11 mouse cellular contexts compared by ENCODE assay signal in genomic region chr3:132084680-132085079, GRCm38 (mm10). TPM values are rescaled to one million over a fixed set of nuclear protein-coding genes. Genes with fewer than 3 reads are reported as not detected.
DNase-seq lines count a peak whose midpoint lies in the region; ATAC-seq and TF ChIP-seq lines count a peak whose summit lies in the region.
"Had no signal": no experiment of that assay in that cellular context is flagged by ENCODE, and none has a peak within 500 bp of the region (broad histone marks: within the 10 kb centered on the region; RNA-seq: fewer than 3 reads in every experiment).

No protein-coding gene starts in this region.

- no peak for TF ChIP-seq CTCF in lung, postnatal 0 days (IDR thresholded peaks at IDR 0.05)

- TF ChIP-seq POLR2A in limb, embryonic 14.5 days (IDR thresholded peaks at IDR 0.05; ENCODE audit: borderline replicate concordance, extremely low read depth, insufficient read depth, insufficient read length): no peak

- H3K4me2 ChIP-seq in lung, postnatal 0 days (replicated peaks; ENCODE audit: low read depth, low read length): peak overlapping the region; percentile 62
- peak overlapping the region; percentile 95 for H3K4me2 ChIP-seq in hindbrain, embryonic 12.5 days (replicated peaks)
- H3K4me2 ChIP-seq in limb, embryonic 14.5 days (replicated peaks; ENCODE audit: low read depth, low read length, severe bottlenecking): peak overlapping the region; percentile 93
- H3K4me2 ChIP-seq in stomach, embryonic 15.5 days: peak overlapping the region; percentile 80

- ATAC-seq in lung, postnatal 0 days: no peak
- no peak for ATAC-seq in hindbrain, embryonic 12.5 days (ENCODE audit: low FRiP score)
- ATAC-seq in limb, embryonic 14.5 days (ENCODE audit: low FRiP score, low read depth): peak; percentile 17; the same call in 1 of the 2 replicates
- no peak for ATAC-seq in stomach, embryonic 15.5 days (ENCODE audit: insufficient read depth, low FRiP score, low read depth)
- no peak for ATAC-seq in megakaryocyte-erythroid progenitor cell, adult 5-6 weeks (replicated peaks; ENCODE audit: low FRiP score, low TSS enrichment, poor library complexity, severe bottlenecking)

- peak overlapping the region; percentile 27; the same call in 1 of the 2 replicates for H3K4me3 ChIP-seq in lung, postnatal 0 days (ENCODE audit: low read depth, low read length)
- peak overlapping the region; percentile 46 for H3K4me3 ChIP-seq in hindbrain, embryonic 12.5 days
- peak overlapping the region; percentile 62 for H3K4me3 ChIP-seq in limb, embryonic 14.5 days (replicated peaks; ENCODE audit: low read length)
- peak overlapping the region; percentile 41 for H3K4me3 ChIP-seq in stomach, embryonic 15.5 days (replicated peaks)

- no peak for DNase-seq in lung, postnatal 0 days (ENCODE audit: low spot score)
- DNase-seq in lung, postnatal 36 days: no peak
- DNase-seq in limb, embryonic 14.5 days (ENCODE audit: low spot score): no peak
- no peak for DNase-seq in frontal cortex, postnatal 14 days (ENCODE audit: low spot score in 2 of 2)
- DNase-seq in left cerebral cortex, postnatal 10 days (ENCODE audit: extremely low spot score in 1 of 2, low spot score in 2 of 2): no peak
- DNase-seq: thymus, adult 2 months had no signal

- no peak overlapping the region for H3K27ac ChIP-seq in lung, postnatal 0 days (ENCODE audit: low read length)
- H3K27ac ChIP-seq in hindbrain, embryonic 12.5 days: no peak overlapping the region
- H3K27ac ChIP-seq in limb, embryonic 14.5 days (replicated peaks; ENCODE audit: low read depth, low read length): peak overlapping the region; percentile 85
- H3K27ac ChIP-seq in stomach, embryonic 15.5 days: no peak overlapping the region
- H3K27ac ChIP-seq: macrophage had no signal

- no peak overlapping the region for H3K9ac ChIP-seq in lung, postnatal 0 days (replicated peaks; ENCODE audit: low read depth)
- peak overlapping the region; percentile 46; the same call in 1 of the 2 replicates for H3K9ac ChIP-seq in hindbrain, embryonic 12.5 days
- peak overlapping the region; percentile 57 for H3K9ac ChIP-seq in limb, embryonic 14.5 days (ENCODE audit: low read depth, low read length, severe bottlenecking)
- no peak overlapping the region for H3K9ac ChIP-seq in stomach, embryonic 15.5 days

- 0 out of 2 replicates have a peak, but pooled peaks cover 3% of the 10 kb centered on the region for H3K4me1 ChIP-seq in lung, postnatal 0 days (ENCODE audit: insufficient read depth, low read depth, low read length)
- H3K4me1 ChIP-seq in hindbrain, embryonic 12.5 days: peaks cover 34% of the 10 kb centered on the region
- H3K4me1 ChIP-seq in limb, embryonic 14.5 days (ENCODE audit: control insufficient read depth, insufficient read depth, low read length): peaks cover 6% of the 10 kb centered on the region; the same call in 1 of the 2 replicates
- H3K4me1 ChIP-seq in stomach, embryonic 15.5 days: peaks cover 22% of the 10 kb centered on the region; the same call in 1 of the 2 replicates

- intact Hi-C loops in left cerebral cortex, postnatal 10 days (cut with DNase I): loop anchor here (5.0 to 10.0 kb wide), 2 partner anchors 272 to 490 kb away; no protein-coding TSS in a partner anchor

- H3K9me3 ChIP-seq in lung, postnatal 0 days (ENCODE audit: low read length): no peaks in the 10 kb centered on the region
- no peaks in the 10 kb centered on the region for H3K9me3 ChIP-seq in hindbrain, embryonic 12.5 days (replicated peaks)
- no peaks in the 10 kb centered on the region for H3K9me3 ChIP-seq in limb, embryonic 14.5 days (ENCODE audit: control insufficient read depth, low read length)
- H3K9me3 ChIP-seq in stomach, embryonic 15.5 days: no peaks in the 10 kb centered on the region

- 1% methylated on average over 8 of the region's 8 CpGs for WGBS in lung, postnatal 0 days
- WGBS in hindbrain, embryonic 12.5 days: under 1% methylated on average over 8 of the region's 8 CpGs
- 2% methylated on average over 8 of the region's 8 CpGs for WGBS in limb, embryonic 14.5 days
- under 1% methylated on average over 7 of the region's 8 CpGs for WGBS in stomach, embryonic 15.5 days

- no peak for TF ChIP-seq EP300 in lung, postnatal 0 days (IDR thresholded peaks at IDR 0.05)

- H3K27me3 ChIP-seq in lung, postnatal 0 days (replicated peaks; ENCODE audit: insufficient read depth, low read length): peaks cover 29% of the 10 kb centered on the region
- H3K27me3 ChIP-seq in hindbrain, embryonic 12.5 days: peaks cover 37% of the 10 kb centered on the region
- no peaks in the 10 kb centered on the region for H3K27me3 ChIP-seq in limb, embryonic 14.5 days (ENCODE audit: control insufficient read depth, insufficient read depth, low read length)
- peaks cover 23% of the 10 kb centered on the region for H3K27me3 ChIP-seq in stomach, embryonic 15.5 days (replicated peaks)
- H3K27me3 ChIP-seq: Patski had no signal

- no peaks in the 10 kb centered on the region for H3K36me3 ChIP-seq in lung, postnatal 0 days (ENCODE audit: insufficient read depth, low read length)
- no peaks in the 10 kb centered on the region for H3K36me3 ChIP-seq in hindbrain, embryonic 12.5 days
- no peaks in the 10 kb centered on the region for H3K36me3 ChIP-seq in limb, embryonic 14.5 days (ENCODE audit: control insufficient read depth, insufficient read depth, low read length)
- H3K36me3 ChIP-seq in stomach, embryonic 15.5 days: no peaks in the 10 kb centered on the region

RNA-seq across cellular contexts. Expression of gene Dkk2, which starts 0.4 kb away (rescaled TPM):
- polyA plus RNA-seq in lung, postnatal 0 days (2015; fragmentation: Nextera tagmentation; extraction: Ambion mirVana): 1.5 and 2.1 TPM in 2 replicates
- 11.3 and 16.6 TPM in 2 replicates for polyA plus RNA-seq in hindbrain, embryonic 12.5 days (2016; fragmentation: Nextera tagmentation; extraction: Ambion mirVana)
- 55.5 and 63.1 TPM in 2 replicates for polyA plus RNA-seq in limb, embryonic 14.5 days (2012; rRNA removed)
- polyA plus RNA-seq in limb, embryonic 14.5 days (2014; fragmentation: Nextera tagmentation; extraction: Ambion mirVana): 69.3 and 84.6 TPM in 2 replicates
- 9.8 and 10.3 TPM in 2 replicates for polyA plus RNA-seq in stomach, embryonic 15.5 days (2015; fragmentation: Nextera tagmentation; extraction: Ambion mirVana)
- total RNA-seq in megakaryocyte-erythroid progenitor cell, adult 5-6 weeks (2014; fragmentation: Nextera tagmentation): not detected in 2 replicates
- total RNA-seq in megakaryocyte-erythroid progenitor cell, adult 5-6 weeks (2017): not detected in 2 replicates
- 1 to 10 TPM in 1 of 2 experiments, under 1 TPM in 1; 0.92 to 1.8 TPM for total RNA-seq in left cerebral cortex, postnatal 10 days (2021)

Comparison
In these comparisons a context has a peak if more than half of its experiments do, and no peak if none do; other contexts are left out.
1. H3K9ac ChIP-seq: peak in hindbrain, embryonic 12.5 days (single experiment) and limb, embryonic 14.5 days (single experiment); none in lung, postnatal 0 days (single experiment) and stomach, embryonic 15.5 days (single experiment).
2. Peak in every context shown above with its lines, with median percentiles within 50 percentile points of each other: H3K4me2 ChIP-seq and H3K4me3 ChIP-seq.